Mouse (Mus musculus): ENCODE results near the gene Furin. TPM values are rescaled to one million over a fixed set of nuclear protein-coding genes. Genes with fewer than 3 reads are reported as not detected.

The Furin gene
- polyA plus RNA-seq (2015; fragmentation: Nextera tagmentation; extraction: Ambion mirVana), result 14.2 and 14.8 TPM in 2 replicates

DNA sequence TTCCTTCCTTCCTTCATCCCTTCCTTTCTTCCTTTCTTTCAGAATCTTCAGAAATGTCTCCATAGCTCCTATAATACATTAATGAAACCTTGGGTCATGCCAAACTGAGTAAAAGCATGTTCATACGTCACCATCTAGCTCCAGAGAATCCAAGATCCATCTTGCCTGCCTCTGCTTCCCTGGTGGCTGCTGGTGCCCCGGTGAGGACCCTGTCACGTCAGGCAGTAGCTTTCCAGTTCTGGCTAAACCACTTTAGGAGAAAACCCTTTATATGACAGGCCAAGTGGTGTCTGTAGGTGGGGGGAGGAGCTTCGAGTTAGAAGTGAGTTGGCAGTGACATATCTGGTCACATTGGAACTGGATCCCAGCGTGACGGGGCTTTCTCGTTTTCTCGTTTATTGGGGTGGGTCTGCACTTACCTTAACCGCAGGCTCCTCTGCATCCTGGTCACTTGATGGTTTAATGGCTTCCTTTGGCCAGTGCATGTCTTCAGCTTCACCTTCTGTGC lies at the start of gene Furin:
Gene Furin, minus strand, starts transcription at position 249 of the 508 bp plus-strand sequence.
- Histone ChIP-seq H3K36me3 (no peaks in the 10 kb centered on the region), H3K27ac (replicated peaks) (peak within 1 kb of the TSS; percentile 96), H3K4me2 (no peak within 1 kb of the TSS), H3K27me3 (replicated peaks) (no peaks in the 10 kb centered on the region), H3K9me3 (no peaks in the 10 kb centered on the region), H3K9ac (no peak within 1 kb of the TSS), H3K4me1 (peaks cover 49% of the 10 kb centered on the region), H3K4me3 (no peak within 1 kb of the TSS)
- no peak for ATAC-seq (ENCODE audit: extremely low read depth, insufficient number of reproducible peaks, low FRiP score, low TSS enrichment)
- WGBS, result 62% methylated on average over 9 of the region's 9 CpGs

DNA sequence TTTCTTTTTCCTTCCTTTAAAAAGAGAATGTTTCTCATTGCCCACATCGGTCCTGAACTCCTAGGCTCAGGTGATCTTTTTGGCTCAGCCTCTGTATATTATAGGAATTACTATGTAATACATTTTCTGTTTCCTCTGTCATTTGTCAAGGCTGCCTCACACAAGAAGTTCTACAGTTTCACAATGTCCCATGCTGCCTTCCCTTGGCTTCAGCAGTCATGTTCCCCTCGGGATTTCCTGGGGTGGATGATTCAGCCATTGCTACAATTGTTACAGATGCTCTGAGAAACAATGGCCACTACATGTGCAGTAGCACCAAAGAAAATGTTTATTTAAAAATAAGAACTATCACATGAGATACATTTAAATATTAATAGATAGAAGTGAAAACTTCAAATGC lies 49.5 kb upstream of the Furin start:
- WGBS, result 85% methylated on average over 2 of the region's 2 CpGs
- Histone ChIP-seq H3K4me1 (peaks cover 59% of the 10 kb centered on the region), H3K9ac (no peak overlapping the region), H3K4me2 (no peak overlapping the region), H3K27ac (replicated peaks) (no peak overlapping the region), H3K27me3 (replicated peaks) (no peaks in the 10 kb centered on the region), H3K36me3 (peaks cover 44% of the 10 kb centered on the region), H3K9me3 (no peaks in the 10 kb centered on the region), H3K4me3 (no peak overlapping the region)
- ATAC-seq (ENCODE audit: extremely low read depth, insufficient number of reproducible peaks, low FRiP score, low TSS enrichment), result no peak

DNA sequence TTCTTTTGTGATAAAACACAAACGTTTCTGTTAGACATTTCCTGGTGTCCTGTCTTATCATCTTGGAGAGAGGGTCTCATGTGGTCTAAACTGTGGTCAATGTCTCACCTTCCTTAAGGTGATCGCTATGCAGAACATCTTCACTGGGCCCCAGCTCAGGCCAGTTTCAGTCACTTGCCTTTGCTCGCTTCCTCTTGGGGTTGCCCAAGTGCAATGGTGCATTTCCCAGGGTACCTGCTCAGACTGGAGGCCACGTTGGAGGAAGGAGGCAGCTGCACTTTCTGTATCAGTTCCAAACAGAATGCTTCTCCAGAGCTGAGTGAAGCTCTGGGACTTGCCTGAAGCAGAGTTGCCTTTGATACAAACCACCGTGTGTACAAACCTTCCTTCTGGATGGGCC lies 48.8 kb upstream of the Furin start:
- Histone ChIP-seq H3K9me3 (no peaks in the 10 kb centered on the region), H3K4me2 (no peak overlapping the region), H3K9ac (no peak overlapping the region), H3K4me1 (peaks cover 64% of the 10 kb centered on the region), H3K4me3 (no peak overlapping the region), H3K27ac (replicated peaks) (no peak overlapping the region), H3K36me3 (peaks cover 39% of the 10 kb centered on the region), H3K27me3 (replicated peaks) (no peaks in the 10 kb centered on the region)
- ATAC-seq (ENCODE audit: extremely low read depth, insufficient number of reproducible peaks, low FRiP score, low TSS enrichment), result no peak
- WGBS, result 82% methylated on average over 5 of the region's 5 CpGs

GRCm38 (mm10) chr7:80453121-80453520 lies 47.9 kb upstream of the Furin start:
- Histone ChIP-seq H3K4me3 (no peak overlapping the region), H3K9ac (no peak overlapping the region), H3K4me1 (peaks cover 57% of the 10 kb centered on the region), H3K36me3 (peaks cover 36% of the 10 kb centered on the region), H3K4me2 (no peak overlapping the region), H3K27me3 (replicated peaks) (no peaks in the 10 kb centered on the region), H3K9me3 (no peaks in the 10 kb centered on the region), H3K27ac (replicated peaks) (no peak overlapping the region)
- WGBS, result 83% methylated on average over 3 of the region's 3 CpGs
- no peak for ATAC-seq (ENCODE audit: extremely low read depth, insufficient number of reproducible peaks, low FRiP score, low TSS enrichment)

- peaks cover 49% of the 10 kb centered on the region for H3K4me1 ChIP-seq
- H3K27ac ChIP-seq (replicated peaks), result peak overlapping the region; percentile 71
- H3K9me3 ChIP-seq, result no peaks in the 10 kb centered on the region
- no peak overlapping the region for H3K4me3 ChIP-seq
- H3K9ac ChIP-seq, result no peak overlapping the region
- H3K27me3 ChIP-seq (replicated peaks), result no peaks in the 10 kb centered on the region
- ATAC-seq (ENCODE audit: extremely low read depth, insufficient number of reproducible peaks, low FRiP score, low TSS enrichment), result no peak
- WGBS, result 74% methylated on average over 5 of the region's 5 CpGs
- H3K36me3 ChIP-seq, result peaks cover 35% of the 10 kb centered on the region
- no peak overlapping the region for H3K4me2 ChIP-seq
Observed at GRCm38 (mm10) chr7:80452241-80452640, 47.0 kb upstream of the Furin start.

DNA sequence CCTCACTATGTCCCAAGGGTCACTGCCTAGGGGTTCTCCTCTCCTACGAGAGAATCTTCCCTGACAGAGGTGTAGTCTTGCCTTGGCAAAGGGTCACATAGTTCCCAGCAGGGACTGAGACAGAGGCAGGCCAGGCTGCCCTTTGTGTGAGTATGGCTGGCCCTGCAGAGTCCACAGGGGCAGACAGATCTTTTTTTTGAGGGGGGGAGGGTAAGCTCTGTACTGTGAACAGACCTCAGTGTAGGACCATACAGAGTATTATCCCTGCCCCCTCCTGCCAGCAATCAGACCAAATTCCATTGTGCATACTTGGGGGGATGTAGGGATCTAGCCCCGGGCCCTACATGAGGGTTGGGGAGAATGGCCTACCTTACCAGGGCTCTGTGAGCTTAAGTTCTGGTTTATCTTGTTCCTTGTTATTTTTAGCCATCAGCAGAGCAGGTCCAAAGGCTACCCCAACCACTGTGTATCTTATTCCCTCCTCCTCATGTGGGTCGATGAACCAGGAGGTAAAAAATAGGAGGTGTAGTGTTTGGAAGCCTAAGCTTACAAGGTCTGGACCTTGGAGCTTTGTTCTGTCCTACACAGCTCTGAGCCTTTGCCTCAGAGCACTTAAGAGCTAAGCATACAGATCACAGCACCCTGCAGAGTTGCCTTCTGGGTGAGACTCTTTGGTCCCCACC lies 46.5 kb upstream of the Furin start:
- Histone ChIP-seq H3K9me3 (no peaks in the 10 kb centered on the region), H3K4me2 (no peak overlapping the region), H3K4me1 (peaks cover 49% of the 10 kb centered on the region), H3K36me3 (peaks cover 30% of the 10 kb centered on the region), H3K9ac (peak overlapping the region; percentile 12; the same call in 1 of the 2 replicates), H3K27me3 (replicated peaks) (no peaks in the 10 kb centered on the region), H3K4me3 (no peak overlapping the region), H3K27ac (replicated peaks) (peak overlapping the region; percentile 71)
- ATAC-seq (ENCODE audit: extremely low read depth, insufficient number of reproducible peaks, low FRiP score, low TSS enrichment), result no peak
- WGBS, result 37% methylated on average over 3 of the region's 3 CpGs

- Histone ChIP-seq H3K9me3 (no peaks in the 10 kb centered on the region), H3K27ac (replicated peaks) (no peak overlapping the region), H3K4me1 (peaks cover 53% of the 10 kb centered on the region), H3K27me3 (replicated peaks) (no peaks in the 10 kb centered on the region), H3K4me2 (no peak overlapping the region), H3K4me3 (no peak overlapping the region), H3K36me3 (peaks cover 27% of the 10 kb centered on the region), H3K9ac (no peak overlapping the region)
- WGBS, result 70% methylated on average over 4 of the region's 4 CpGs
- ATAC-seq (ENCODE audit: extremely low read depth, insufficient number of reproducible peaks, low FRiP score, low TSS enrichment), result no peak
Observed at GRCm38 (mm10) chr7:80450354-80450753, 45.1 kb upstream of the Furin start.

- Histone ChIP-seq H3K4me3 (no peak overlapping the region), H3K27ac (replicated peaks) (no peak overlapping the region), H3K4me1 (peaks cover 60% of the 10 kb centered on the region), H3K4me2 (no peak overlapping the region), H3K9ac (no peak overlapping the region), H3K36me3 (peaks cover 24% of the 10 kb centered on the region), H3K9me3 (no peaks in the 10 kb centered on the region), H3K27me3 (replicated peaks) (no peaks in the 10 kb centered on the region)
- ATAC-seq (ENCODE audit: extremely low read depth, insufficient number of reproducible peaks, low FRiP score, low TSS enrichment), result no peak
- WGBS, result 45% methylated on average over 6 of the region's 6 CpGs
Observed at GRCm38 (mm10) chr7:80449620-80450091, 44.4 kb upstream of the Furin start.

- Histone ChIP-seq H3K4me1 (peaks cover 81% of the 10 kb centered on the region), H3K27ac (replicated peaks) (no peak overlapping the region), H3K9ac (no peak overlapping the region), H3K4me2 (no peak overlapping the region), H3K4me3 (no peak overlapping the region), H3K36me3 (peaks cover 1% of the 10 kb centered on the region; the same call in 1 of the 2 replicates), H3K27me3 (replicated peaks) (no peaks in the 10 kb centered on the region), H3K9me3 (no peaks in the 10 kb centered on the region)
- 85% methylated on average over 8 of the region's 8 CpGs for WGBS
- ATAC-seq (ENCODE audit: extremely low read depth, insufficient number of reproducible peaks, low FRiP score, low TSS enrichment), result no peak
Observed at GRCm38 (mm10) chr7:80447336-80447735, 42.1 kb upstream of the Furin start.

DNA sequence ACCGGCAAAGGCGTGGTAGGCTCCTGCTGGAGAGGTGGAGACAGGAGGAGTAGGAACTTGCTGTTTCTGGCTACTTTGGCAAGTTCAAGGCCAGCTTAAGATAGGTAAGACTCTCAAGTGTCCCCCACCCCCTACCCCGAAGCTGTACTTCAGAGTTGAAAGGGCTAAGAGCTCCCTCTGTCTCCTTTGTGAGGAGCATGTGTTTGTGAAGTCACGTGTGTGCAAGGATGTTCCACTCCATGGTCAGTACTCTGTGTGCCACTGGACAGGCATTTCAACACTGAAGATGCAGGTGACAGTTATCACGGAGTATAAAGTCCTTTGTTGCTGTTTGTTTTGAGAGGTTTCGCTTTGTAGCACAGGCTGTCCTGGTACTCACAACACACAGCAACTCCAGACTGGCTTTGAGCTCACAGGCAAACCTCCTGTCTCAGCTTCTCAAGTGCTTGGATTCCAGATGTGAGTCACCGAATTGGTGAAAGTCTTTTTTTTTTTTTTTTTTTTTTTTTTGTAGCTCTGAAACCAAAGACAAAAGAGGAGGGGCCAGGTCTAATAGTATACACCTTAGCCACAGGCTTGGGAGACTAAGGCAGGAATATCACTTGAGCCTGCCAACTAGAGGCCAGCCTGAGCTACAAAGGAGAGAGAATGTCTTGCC lies 41.1 kb upstream of the Furin start:
- no peak for ATAC-seq (ENCODE audit: extremely low read depth, insufficient number of reproducible peaks, low FRiP score, low TSS enrichment)
- Histone ChIP-seq H3K4me3 (no peak overlapping the region), H3K4me2 (peak overlapping the region; percentile 32), H3K36me3 (no peaks in the 10 kb centered on the region), H3K9me3 (no peaks in the 10 kb centered on the region), H3K9ac (peak overlapping the region; percentile 44), H3K27me3 (replicated peaks) (no peaks in the 10 kb centered on the region), H3K4me1 (peaks cover 81% of the 10 kb centered on the region), H3K27ac (replicated peaks) (peak overlapping the region; percentile 96)
- 29% methylated on average over 7 of the region's 7 CpGs for WGBS

DNA sequence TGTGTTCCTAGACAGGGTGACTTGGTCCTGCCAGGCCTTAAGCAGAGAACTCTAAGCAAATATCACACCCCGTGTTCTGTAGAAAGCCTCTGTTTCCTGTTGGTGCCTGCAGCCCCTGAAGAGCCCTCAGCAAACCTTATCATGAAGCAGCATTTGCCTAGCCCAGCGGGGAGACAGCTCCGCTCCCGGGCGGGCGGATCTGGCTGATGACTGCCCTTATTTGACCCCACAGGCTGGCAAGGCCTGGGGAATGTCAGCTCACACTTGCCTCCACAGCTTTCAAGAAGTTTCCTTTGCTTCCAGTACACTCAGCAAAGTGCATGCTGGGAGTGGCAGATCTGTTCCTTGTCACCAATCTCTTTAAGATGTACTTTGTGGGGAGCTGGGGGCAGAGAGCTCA lies 40.3 kb upstream of the Furin start:
- Histone ChIP-seq H3K9ac (peak overlapping the region; percentile 7; the same call in 1 of the 2 replicates), H3K27ac (replicated peaks) (peak overlapping the region; percentile 96), H3K36me3 (no peaks in the 10 kb centered on the region), H3K27me3 (replicated peaks) (no peaks in the 10 kb centered on the region), H3K4me3 (no peak overlapping the region), H3K4me1 (peaks cover 77% of the 10 kb centered on the region), H3K9me3 (no peaks in the 10 kb centered on the region), H3K4me2 (peak overlapping the region; percentile 32)
- 4% methylated on average over 6 of the region's 6 CpGs for WGBS
- peak; percentile 65; the same call in 1 of the 2 replicates for ATAC-seq (ENCODE audit: extremely low read depth, insufficient number of reproducible peaks, low FRiP score, low TSS enrichment)
